Mouse (Mus musculus) limb, embryonic 13.5 days (tissue): ENCODE measurements around the gene Grifin. TPM values are rescaled to one million over a fixed set of nuclear protein-coding genes. Genes with fewer than 3 reads are reported as not detected.

Experiments used
- ATAC-seq: fragments of 200-750 bp; cut with Nextera tagmentation; 2 replicates; pipeline ENCODE4 v1.8.0; 2017; ENCODE audit warnings: low read depth, moderate number of reproducible peaks, moderate TSS enrichment; ENCODE audit not compliant: low FRiP score
- H3K27ac ChIP-seq: fragments of 300-500 bp; sonication (generic); 2 replicates; pipeline ENCODE4 v1.5.1; 2015; ENCODE audit warnings: inconsistent platforms, mild to moderate bottlenecking, moderate library complexity
- H3K27me3 ChIP-seq: fragments of 300-500 bp; sonication (generic); 2 replicates; pipeline ENCODE4 v1.6.1; 2015; ENCODE audit warnings: mild to moderate bottlenecking, inconsistent platforms
- H3K36me3 ChIP-seq: fragments of 300-500 bp; sonication (generic); 2 replicates; pipeline ENCODE4 v1.6.1; 2015; ENCODE audit warnings: inconsistent platforms, mild to moderate bottlenecking, moderate library complexity
- H3K4me1 ChIP-seq: fragments of 300-500 bp; sonication (generic); 2 replicates; pipeline ENCODE4 v1.6.1; 2015; ENCODE audit warnings: inconsistent platforms
- H3K4me2 ChIP-seq: fragments of 300-500 bp; sonication (generic); replicated peaks from 2 replicates; pipeline ENCODE4 v1.6.1; 2015; ENCODE audit warnings: inconsistent platforms, mild to moderate bottlenecking, moderate library complexity
- H3K4me3 ChIP-seq: fragments of 300-500 bp; sonication (generic); 2 replicates; pipeline ENCODE4 v1.5.1; 2015; ENCODE audit warnings: moderate library complexity, mild to moderate bottlenecking, inconsistent platforms
- H3K9ac ChIP-seq: fragments of 300-500 bp; sonication (generic); 2 replicates; pipeline ENCODE4 v1.6.1; 2015; ENCODE audit warnings: mild to moderate bottlenecking, inconsistent platforms
- H3K9me3 ChIP-seq: fragments of 300-500 bp; sonication (generic); 2 replicates; pipeline ENCODE4 v1.6.1; 2016; ENCODE audit warnings: inconsistent platforms
- WGBS: fragments of 180-500 bp; shearing (Covaris S2); methylation state at CpG from one replicate; pipeline ENCODE4 v1.1.7; 2015; 5-methylcytosine and 5-hydroxymethylcytosine counted together
- polyA plus RNA-seq: library from polyadenylated mRNA; unstranded; fragments of >200 nt; fragmentation: Nextera tagmentation; extraction: Ambion mirVana; gene quantifications from 2 replicates; pipeline ENCODE4 v1.2.1, GENCODE M21; 2015

Gene Grifin
- polyA plus RNA-seq, 1 experiment from 2014 or later = not detected

GRCm38 (mm10) chr5:140582995-140583731 lies 18.3 kb upstream of the Grifin start:
- H3K9ac ChIP-seq = no peak overlapping the region
- WGBS = 24% methylated on average over 8 of the region's 8 CpGs
- ATAC-seq = peak; percentile 48
- no peaks in the 10 kb centered on the region for H3K9me3 ChIP-seq
- H3K27me3 ChIP-seq = no peaks in the 10 kb centered on the region
- no peaks in the 10 kb centered on the region for H3K36me3 ChIP-seq
- H3K4me2 ChIP-seq = no peak overlapping the region
- no peak overlapping the region for H3K4me3 ChIP-seq
- peak overlapping the region; percentile 67 for H3K27ac ChIP-seq
- H3K4me1 ChIP-seq = peaks cover 52% of the 10 kb centered on the region

- H3K9ac ChIP-seq = no peak overlapping the region
- no peaks in the 10 kb centered on the region for H3K36me3 ChIP-seq
- WGBS = 2% methylated on average over 5 of the region's 5 CpGs
- peaks cover 52% of the 10 kb centered on the region for H3K4me1 ChIP-seq
- no peak overlapping the region for H3K4me3 ChIP-seq
- no peaks in the 10 kb centered on the region for H3K9me3 ChIP-seq
- H3K27ac ChIP-seq = no peak overlapping the region; the same call in 1 of the 2 replicates
- H3K4me2 ChIP-seq = peak overlapping the region; percentile 41
- ATAC-seq = peak; percentile 37; the same call in 1 of the 2 replicates
- no peaks in the 10 kb centered on the region for H3K27me3 ChIP-seq
Observed at GRCm38 (mm10) chr5:140581569-140581968, 16.7 kb upstream of the Grifin start.

GRCm38 (mm10) chr5:140579771-140580170 lies 14.9 kb upstream of the Grifin start:
- 0 out of 2 replicates have a peak overlapping the region, but pooled peaks have one; percentile 7 for H3K4me2 ChIP-seq
- peaks cover 52% of the 10 kb centered on the region for H3K4me1 ChIP-seq
- no peak overlapping the region for H3K4me3 ChIP-seq
- H3K27ac ChIP-seq = peak overlapping the region; percentile 74; the same call in 1 of the 2 replicates
- no peaks in the 10 kb centered on the region for H3K27me3 ChIP-seq
- no peaks in the 10 kb centered on the region for H3K9me3 ChIP-seq
- H3K36me3 ChIP-seq = no peaks in the 10 kb centered on the region
- peak; percentile 53 for ATAC-seq
- no peak overlapping the region for H3K9ac ChIP-seq
- WGBS = 8% methylated on average over 6 of the region's 6 CpGs

- 40% methylated on average over 9 of the region's 9 CpGs for WGBS
- no peaks in the 10 kb centered on the region for H3K27me3 ChIP-seq
- ATAC-seq = no peak
- H3K27ac ChIP-seq = peak overlapping the region; percentile 74
- H3K9ac ChIP-seq = 0 out of 2 replicates have a peak overlapping the region, but pooled peaks have one; percentile 13
- H3K9me3 ChIP-seq = no peaks in the 10 kb centered on the region
- peaks cover 51% of the 10 kb centered on the region for H3K4me1 ChIP-seq
- H3K4me3 ChIP-seq = no peak overlapping the region
- no peaks in the 10 kb centered on the region for H3K36me3 ChIP-seq
- H3K4me2 ChIP-seq = 0 out of 2 replicates have a peak overlapping the region, but pooled peaks have one; percentile 1
Observed at GRCm38 (mm10) chr5:140579221-140579620, 14.3 kb upstream of the Grifin start.

GRCm38 (mm10) chr5:140575381-140575866 lies 10.6 kb upstream of the Grifin start:
- Histone ChIP-seq H3K27me3 (no peaks in the 10 kb centered on the region), H3K4me1 (peaks cover 22% of the 10 kb centered on the region), H3K4me3 (no peak overlapping the region), H3K9me3 (no peaks in the 10 kb centered on the region), H3K9ac (no peak overlapping the region), H3K4me2 (no peak overlapping the region), H3K27ac (no peak overlapping the region), H3K36me3 (no peaks in the 10 kb centered on the region)
- ATAC-seq = no peak
- 68% methylated on average over 5 of the region's 5 CpGs for whole genome bisulfite sequencing

GRCm38 (mm10) chr5:140572611-140573010 lies 7.7 kb upstream of the Grifin start:
- peaks cover 14% of the 10 kb centered on the region for H3K4me1 ChIP-seq
- no peak overlapping the region for H3K4me2 ChIP-seq
- no peak overlapping the region for H3K27ac ChIP-seq
- 69% methylated on average over 6 of the region's 6 CpGs for WGBS
- no peaks in the 10 kb centered on the region for H3K9me3 ChIP-seq
- no peaks in the 10 kb centered on the region for H3K27me3 ChIP-seq
- H3K4me3 ChIP-seq = no peak overlapping the region
- no peak for ATAC-seq
- H3K36me3 ChIP-seq = no peaks in the 10 kb centered on the region
- no peak overlapping the region for H3K9ac ChIP-seq

- no peak overlapping the region for H3K4me2 ChIP-seq
- H3K36me3 ChIP-seq = no peaks in the 10 kb centered on the region
- no peak overlapping the region for H3K4me3 ChIP-seq
- 0 out of 2 replicates have a peak overlapping the region, but pooled peaks have one; percentile 31 for H3K9ac ChIP-seq
- H3K4me1 ChIP-seq = peaks cover 23% of the 10 kb centered on the region
- no peaks in the 10 kb centered on the region for H3K27me3 ChIP-seq
- H3K9me3 ChIP-seq = no peaks in the 10 kb centered on the region
- WGBS = 54% methylated on average over 10 of the region's 10 CpGs
- H3K27ac ChIP-seq = no peak overlapping the region; the same call in 1 of the 2 replicates
- no peak for ATAC-seq
Observed at GRCm38 (mm10) chr5:140571673-140572072, 6.8 kb upstream of the Grifin start.

GRCm38 (mm10) chr5:140571201-140571600 lies 6.3 kb upstream of the Grifin start:
- WGBS = 67% methylated on average over 4 of the region's 4 CpGs

GRCm38 (mm10) chr5:140570223-140570870 lies 5.5 kb upstream of the Grifin start:
- Histone ChIP-seq H3K9me3 (no peaks in the 10 kb centered on the region), H3K27me3 (no peaks in the 10 kb centered on the region), H3K27ac (no peak overlapping the region), H3K4me1 (peaks cover 32% of the 10 kb centered on the region), H3K9ac (no peak overlapping the region), H3K36me3 (no peaks in the 10 kb centered on the region), H3K4me3 (no peak overlapping the region), H3K4me2 (no peak overlapping the region)
- WGBS = 88% methylated on average over 13 of the region's 13 CpGs
- ATAC-seq = no peak

More at GRCm38 (mm10) chr5:140571201-140571600, 6.3 kb upstream of the Grifin start:
- Histone ChIP-seq H3K36me3 (no peaks in the 10 kb centered on the region), H3K4me3 (no peak overlapping the region), H3K27ac (no peak overlapping the region; the same call in 1 of the 2 replicates), H3K9me3 (no peaks in the 10 kb centered on the region), H3K9ac (no peak overlapping the region), H3K27me3 (no peaks in the 10 kb centered on the region), H3K4me1 (peaks cover 24% of the 10 kb centered on the region), H3K4me2 (no peak overlapping the region)
- no peak for ATAC-seq

GRCm38 (mm10) chr5:140569032-140569595 lies 4.2 kb upstream of the Grifin start:
- peak; percentile 26; the same call in 1 of the 2 replicates for ATAC-seq
- no peaks in the 10 kb centered on the region for H3K27me3 ChIP-seq
- H3K4me1 ChIP-seq = peaks cover 36% of the 10 kb centered on the region
- H3K9me3 ChIP-seq = no peaks in the 10 kb centered on the region
- no peak overlapping the region for H3K9ac ChIP-seq
- no peaks in the 10 kb centered on the region for H3K36me3 ChIP-seq
- no peak overlapping the region for H3K4me2 ChIP-seq
- no peak overlapping the region for H3K4me3 ChIP-seq
- 0 out of 2 replicates have a peak overlapping the region, but pooled peaks have one; percentile 34 for H3K27ac ChIP-seq
- 69% methylated on average over 16 of the region's 16 CpGs for WGBS

GRCm38 (mm10) chr5:140568321-140568970 lies 3.6 kb upstream of the Grifin start:
- WGBS = 16% methylated on average over 10 of the region's 10 CpGs
- ATAC-seq = 0 out of 2 replicates have a peak, but pooled peaks have one; percentile 24
- Histone ChIP-seq H3K4me1 (peaks cover 39% of the 10 kb centered on the region), H3K9me3 (no peaks in the 10 kb centered on the region), H3K4me3 (no peak overlapping the region), H3K36me3 (no peaks in the 10 kb centered on the region), H3K4me2 (peak overlapping the region; percentile 30), H3K27me3 (no peaks in the 10 kb centered on the region), H3K27ac (peak overlapping the region; percentile 34; the same call in 1 of the 2 replicates), H3K9ac (no peak overlapping the region)
